Mouse (Mus musculus): Measurements from ENCODE around the gene Slc7a14.

The Slc7a14 gene

DNA sequence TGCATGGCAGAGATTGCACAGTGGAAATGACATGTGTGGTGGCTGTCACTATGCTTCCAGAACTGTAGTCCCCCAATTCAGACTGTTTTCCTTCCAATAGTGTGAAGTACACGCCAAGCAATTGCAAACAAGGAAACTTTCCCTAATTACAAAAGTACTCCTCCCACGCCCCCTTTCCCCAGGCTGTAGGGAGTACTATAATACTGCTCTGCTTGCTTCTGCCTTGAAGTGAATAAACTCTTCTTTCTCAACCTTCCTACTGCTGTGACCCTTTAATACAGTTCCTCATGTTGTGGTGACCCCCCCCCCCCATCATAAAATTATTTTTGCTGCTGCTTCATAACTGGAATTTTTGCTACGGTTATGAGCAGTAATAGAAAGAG lies 49.2 kb downstream of the Slc7a14 start:
- no peak for DNase-seq

DNA sequence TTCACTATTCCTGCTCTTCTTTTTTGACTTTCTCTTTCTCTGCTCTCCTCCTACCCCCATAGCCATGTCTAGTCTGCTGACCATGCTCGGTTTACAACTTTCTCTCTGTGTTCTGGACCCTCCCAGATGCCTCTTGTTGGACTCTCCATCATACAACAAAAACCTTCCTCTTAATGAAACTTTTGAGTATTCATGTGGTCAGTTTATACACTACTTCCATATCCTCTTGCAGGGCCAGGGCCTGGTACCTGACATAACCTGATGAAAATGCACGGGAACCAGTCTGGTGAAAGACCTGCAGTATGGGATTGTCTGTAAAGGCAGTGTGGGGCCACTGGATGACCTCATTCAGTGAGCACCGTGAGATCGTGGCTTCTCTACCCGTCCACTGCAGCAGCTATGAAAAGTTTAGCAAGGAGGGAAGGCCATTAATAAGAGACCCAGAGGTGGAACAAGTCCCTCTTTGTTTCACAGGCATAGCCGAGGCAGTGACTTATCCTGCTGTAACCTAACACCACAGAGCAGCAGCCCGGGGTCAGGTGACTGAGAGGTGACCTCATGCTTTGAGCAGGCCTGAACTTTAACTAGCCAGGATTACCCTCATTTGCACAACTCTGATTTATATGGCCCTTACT lies 49.7 kb downstream of the Slc7a14 start:
- peak; percentile 23 for DNase-seq

DNA sequence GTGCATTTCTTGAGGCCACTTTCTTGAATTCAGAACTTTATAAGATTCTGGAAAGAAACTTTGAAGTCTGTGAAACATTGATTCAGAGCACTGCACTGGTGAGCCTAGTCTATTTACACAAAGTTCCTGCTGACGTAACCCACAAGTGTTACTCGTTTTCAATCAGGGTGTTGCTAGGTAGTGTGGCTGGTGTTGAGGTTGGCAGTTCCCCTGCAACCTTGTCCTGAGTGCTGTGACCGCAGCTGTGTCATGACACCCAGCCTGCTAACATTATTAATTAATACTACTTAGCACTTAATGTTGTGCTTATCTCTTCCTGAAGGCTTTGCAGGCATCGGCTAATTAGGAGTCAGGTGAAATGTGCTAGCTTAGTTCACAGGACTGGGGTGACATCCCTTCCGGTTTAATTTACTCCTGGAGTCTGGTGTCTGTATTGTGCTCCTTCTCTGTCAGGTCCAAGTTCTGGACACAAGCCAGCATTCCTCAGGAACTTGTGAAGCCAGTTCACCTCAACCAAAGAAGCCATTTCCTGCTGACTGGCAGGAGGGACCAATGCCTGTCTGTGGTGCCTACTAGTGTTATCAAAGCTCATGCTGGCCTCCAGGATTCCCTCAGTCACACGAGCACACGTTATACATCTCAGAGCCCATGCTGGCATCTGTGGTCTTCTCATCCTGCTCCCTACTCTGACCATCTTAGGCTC lies 50.5 kb downstream of the Slc7a14 start:
- DNase-seq, result no peak

DNA sequence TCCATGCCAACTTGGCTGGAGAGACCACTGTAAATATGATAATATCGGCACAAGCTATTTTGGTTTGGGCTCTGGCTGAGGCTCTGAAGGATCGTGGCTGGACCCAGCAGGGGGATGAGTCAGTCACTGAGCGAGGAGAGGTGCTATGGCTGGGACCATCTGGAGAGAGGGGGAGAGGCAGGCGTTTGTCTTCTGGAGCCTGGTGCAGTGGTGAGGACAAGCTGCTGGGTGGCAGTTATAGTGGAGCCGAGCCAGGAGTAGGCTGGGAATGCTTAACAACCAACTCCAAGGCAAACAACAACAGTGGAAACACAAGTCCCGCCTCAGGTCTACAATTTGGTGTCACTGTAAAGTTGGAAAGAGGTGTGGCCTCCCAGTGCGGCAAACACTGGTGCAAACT lies 55.8 kb downstream of the Slc7a14 start:
- DNase-seq, result no peak

DNA sequence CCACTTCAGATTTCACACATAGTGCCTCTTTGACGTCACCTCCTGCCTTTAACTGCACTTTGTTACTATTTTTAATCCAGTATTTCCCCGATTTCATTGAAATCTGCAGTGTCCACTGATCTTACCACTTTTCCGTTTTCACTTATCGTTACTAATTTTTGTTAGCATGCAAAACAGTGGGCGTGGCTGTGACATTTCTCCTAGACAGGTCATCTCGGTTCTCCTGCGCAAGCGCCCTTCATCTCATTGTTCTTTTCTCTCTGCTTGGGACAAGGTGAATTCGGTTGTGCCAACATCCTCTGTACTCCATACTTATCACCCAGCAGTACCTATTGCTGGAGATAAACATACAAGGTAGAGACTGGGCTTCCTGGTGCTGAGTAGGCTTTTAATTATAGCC lies 56.3 kb downstream of the Slc7a14 start:
- DNase-seq, result no peak

DNA sequence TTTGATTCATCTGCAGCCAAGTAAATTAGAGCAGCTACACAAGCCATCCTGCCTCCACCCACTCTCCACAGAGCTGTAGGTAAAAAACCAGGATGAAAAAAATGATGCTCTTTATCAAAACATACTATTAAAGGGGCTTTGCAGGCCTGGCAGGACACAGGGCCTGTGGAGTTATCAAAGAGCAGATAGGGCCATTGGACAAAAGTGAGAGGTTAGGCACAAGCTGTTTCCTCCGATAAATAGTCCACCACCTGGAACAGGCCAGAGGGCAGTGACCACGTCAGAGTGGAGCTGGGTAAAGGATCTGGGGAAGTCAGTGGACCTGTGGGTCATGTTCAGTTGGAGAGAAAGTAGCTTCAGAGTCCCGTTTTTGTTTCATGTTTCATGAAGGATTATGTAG lies 57.6 kb downstream of the Slc7a14 start:
- DNase-seq, result no peak

DNA sequence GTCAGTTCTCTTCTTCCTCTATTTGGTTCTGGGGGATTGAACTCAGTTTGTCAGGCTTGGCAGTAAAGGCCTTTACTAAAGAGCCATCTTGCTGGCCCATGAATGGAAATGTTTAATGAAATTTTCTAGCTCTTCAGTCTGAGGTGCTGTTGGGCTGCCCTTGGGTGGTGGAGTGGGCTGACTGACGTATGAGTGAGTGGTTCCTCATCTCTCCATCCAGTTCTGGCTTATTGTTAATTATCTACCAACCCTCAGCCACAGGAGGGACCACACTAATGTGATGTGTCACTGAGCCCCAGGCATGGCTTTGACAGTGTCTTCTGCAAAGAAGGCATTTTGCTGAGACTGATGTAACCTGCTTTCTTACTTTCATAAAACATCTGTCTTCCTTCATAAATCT lies 66.7 kb downstream of the Slc7a14 start:
- DNase-seq, result no peak

DNA sequence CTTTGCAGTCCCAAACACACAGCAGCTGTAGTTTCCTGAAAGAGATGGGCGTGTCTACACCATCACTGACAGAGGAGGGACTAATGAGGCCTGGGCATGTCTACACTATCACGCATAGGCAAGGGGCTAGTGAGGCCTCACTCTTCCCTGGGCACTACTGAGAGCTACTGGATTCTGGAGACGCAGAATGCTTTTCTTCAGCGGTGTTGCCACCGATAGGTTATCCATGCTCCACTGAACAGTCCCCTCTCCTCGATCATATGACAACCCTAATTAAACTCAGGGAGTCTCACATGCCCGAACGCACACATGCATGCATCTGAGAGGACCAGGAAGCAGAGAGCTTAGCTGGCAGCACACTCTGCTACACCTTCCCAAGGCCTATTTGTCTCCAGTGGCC lies 69.3 kb downstream of the Slc7a14 start:
- DNase-seq, result no peak

DNA sequence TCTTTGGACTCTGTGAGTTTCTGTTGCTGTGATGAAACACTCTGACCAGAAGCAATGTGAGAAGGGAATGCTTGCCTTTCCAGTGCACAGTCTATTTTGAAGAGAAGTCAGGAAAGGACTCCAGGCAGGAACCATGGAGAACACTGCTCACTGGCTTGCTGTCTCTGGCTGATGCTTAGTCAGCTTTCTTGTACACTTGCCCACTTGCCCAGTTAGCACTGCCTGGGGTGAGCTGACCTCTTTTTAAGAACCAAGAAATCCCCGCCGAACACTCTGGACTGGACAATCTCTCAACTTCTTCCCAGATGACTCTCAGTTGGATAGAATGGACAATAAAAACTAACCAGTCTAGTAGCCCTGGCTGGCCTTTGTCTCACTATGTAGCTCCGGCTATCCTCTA lies 70.5 kb downstream of the Slc7a14 start:
- DNase-seq, result no peak

DNA sequence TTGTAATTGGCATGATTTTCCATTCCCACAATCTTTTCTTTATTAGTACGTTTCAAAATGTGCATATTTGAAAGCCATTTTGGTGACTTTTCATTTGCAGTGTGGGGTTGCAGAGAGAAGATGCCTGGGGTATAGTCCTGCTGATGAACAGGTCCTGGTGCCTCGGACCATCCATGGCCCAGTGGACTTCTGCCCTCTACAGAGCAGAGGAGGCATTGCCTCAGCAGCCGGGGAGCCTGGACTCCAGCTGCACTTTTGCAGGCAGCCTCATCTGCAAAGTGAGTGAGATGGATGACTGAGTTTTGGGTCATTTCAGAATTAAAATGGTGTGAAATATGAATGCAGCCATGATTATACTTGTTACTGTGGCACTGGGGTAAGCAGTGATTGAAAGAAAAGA lies 72.2 kb downstream of the Slc7a14 start:
- peak; percentile 15 for DNase-seq

DNA sequence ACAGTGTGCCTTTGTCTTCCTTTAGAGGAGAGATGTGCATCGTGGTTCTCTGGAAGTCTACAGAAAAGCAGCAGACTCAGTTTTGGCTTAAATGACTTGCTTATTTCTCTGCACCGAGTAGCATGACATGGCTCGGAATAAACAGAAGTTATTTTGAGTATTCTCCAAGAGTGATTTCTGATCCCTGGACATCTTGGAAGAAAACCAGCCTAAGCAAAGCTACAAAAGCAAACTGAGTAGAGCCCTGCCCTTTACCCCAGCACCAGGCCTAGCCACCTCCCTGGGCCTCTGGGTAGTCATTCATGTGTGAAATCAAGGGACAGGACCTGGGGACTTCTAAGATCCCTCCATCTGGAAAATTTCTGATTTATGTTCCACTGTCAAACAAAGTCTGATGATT lies 74.0 kb downstream of the Slc7a14 start:
- no peak for DNase-seq

DNA sequence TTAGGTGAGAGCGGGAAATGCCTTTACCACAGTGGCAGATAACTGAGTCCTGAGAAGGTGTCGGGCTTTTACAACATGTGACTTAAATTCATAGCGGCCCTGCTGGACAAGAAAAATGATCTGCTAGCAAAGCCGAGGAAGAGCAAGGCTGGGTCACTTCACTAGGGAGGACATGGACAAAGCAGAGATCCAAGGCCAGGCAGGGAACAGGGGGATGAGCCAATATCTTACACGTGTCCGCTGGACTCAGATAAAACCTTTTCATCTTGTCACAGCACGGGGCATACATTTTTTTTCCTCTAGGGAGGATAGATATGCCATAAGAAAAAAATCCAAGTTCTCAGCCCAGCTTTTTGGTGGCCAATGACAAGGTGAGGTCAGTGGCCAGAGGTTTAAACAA lies 75.8 kb downstream of the Slc7a14 start:
- no peak for DNase-seq

DNA sequence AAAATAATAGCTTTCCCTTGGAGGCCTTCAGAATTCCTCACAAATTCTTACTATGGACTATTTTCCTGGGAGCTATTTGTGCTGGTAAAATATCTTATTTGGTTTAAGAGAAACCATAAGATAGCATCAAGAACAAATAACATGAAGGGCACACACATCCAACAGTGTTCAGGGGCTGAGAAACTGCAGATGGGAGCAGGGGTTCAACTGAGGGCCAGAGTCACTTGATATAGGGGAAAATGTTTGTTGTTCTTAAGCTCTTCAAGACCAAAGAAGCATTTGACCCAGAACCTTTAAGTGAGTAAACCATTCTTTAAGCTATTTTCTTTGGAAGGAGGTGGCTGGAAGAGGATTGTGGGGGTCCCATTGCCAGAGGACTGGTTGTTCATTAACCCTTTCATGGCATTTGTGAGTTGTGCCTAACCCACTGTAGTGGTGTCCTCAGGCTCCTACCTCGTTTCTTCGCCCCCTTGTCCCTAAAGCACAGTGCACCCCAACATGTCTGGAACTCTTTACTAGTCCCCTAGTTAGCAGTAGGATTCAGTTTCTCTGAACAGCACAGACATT lies 76.3 kb downstream of the Slc7a14 start:
- DNase-seq, result no peak

DNA sequence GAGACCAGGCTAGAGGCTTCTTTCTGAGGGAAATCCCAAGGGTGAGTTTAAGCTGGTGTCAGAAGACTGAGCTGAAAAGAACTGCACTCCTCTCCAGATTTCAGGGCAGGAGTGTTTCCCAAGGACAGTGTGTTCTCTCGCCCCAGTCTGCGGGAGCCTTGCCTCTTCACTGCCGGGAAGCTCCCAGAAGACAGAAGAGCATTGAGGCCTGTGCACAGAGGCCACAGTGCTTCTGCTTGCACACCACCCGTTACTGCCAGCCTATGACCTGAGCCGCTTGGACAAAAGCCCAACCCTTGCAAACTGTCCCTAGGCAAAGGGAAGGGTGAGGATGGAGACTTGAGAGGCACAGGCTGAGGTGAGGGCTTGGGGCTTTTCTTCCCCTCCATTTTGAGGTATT lies 80.9 kb downstream of the Slc7a14 start:
- no peak for DNase-seq

DNA sequence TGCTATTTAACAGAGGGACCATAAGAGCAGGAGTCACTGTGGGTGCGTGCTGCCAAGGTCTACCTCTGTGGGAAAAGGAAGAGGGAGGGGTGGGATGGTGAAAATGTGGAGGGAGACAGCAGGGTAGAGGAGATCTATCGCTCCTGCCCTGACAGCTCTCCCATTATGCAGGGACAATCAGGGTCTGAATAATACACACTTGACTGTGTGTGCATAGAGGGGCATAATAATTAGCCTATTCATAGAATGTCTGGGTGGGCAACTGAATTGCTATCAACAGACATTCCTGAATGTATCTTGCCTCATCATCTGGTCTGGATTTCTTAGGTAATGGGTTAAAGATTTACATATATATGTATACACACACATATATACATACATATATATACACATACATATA lies 81.7 kb downstream of the Slc7a14 start:
- no peak for DNase-seq

DNA sequence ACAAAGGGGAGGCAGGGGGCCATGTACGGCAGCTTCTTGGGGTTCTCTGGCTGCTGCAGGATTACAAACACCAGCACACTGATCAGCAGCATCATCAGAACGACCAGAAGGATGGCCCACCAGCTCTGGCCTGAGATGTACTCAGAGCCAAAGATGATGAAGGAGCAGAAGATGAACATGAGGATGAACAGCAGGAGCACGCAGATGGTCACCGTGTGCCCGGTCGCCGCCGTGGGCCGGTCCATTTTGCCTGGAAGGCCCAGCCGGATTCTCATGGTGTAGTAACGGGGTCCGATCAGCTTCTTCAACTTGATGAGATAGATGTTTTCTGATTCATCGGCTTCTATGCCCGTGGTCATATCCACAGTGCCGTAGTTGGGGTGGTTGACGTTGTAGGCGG lies 86.6 kb downstream of the Slc7a14 start:
- no peak for DNase-seq

DNA sequence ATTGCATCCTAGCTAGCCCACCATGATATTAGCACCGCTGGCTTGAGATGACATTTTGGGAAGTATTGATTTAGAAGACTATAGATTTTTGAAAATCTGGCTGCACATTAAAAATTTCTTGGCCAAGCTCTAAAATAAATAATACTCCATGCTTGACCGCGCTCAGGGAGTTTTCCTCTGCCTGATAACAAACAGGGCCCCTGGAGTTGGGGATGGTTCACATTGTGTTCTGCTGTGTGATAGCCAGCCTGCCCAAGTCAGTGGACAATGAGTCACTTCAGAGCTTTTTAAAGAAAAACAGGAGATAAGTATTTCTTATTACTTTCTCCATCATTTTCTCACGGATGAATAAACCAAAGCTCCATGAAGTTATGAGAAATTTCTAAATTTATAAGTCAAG lies 90.1 kb downstream of the Slc7a14 start:
- DNase-seq, result no peak

DNA sequence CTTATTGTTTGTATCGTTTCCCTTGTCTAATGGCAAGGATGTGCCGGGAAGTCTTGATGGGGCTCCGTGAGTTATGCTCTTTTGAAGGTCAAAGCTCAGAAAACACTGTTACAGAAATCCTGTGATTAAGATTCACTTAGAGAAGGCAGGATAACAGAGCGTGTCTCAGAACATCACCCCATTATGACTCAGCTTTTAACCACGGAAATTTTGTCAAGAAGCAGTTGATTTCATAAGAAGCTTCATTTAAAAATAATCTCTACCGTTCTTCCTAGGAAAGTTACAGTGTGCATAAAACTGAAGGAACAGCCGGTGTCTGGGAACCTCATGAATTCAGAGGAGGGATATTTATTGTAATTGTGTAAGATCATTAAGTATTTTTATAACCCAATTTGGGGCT lies 90.7 kb downstream of the Slc7a14 start:
- no peak for DNase-seq

DNA sequence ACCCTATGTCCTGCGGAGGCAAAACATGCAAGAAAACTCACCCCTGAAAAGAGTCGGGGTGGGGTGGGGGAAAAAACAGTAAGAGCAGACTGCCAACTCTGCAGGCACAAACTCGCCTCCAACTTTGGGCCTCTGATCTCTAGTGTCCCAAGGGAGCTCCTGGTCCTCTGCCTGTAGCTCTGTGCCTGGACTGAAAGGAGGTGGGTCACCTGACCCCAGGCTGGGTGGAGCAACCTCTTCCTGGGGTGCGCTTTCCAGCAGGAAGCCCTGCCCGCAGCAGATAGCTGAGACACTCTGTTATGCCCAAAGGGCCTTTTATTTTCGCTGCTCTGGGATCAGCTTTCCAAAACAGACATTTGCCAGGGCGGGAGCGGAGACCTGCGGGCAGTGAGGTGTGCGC lies 92.7 kb downstream of the Slc7a14 start:
- DNase-seq, result no peak

DNA sequence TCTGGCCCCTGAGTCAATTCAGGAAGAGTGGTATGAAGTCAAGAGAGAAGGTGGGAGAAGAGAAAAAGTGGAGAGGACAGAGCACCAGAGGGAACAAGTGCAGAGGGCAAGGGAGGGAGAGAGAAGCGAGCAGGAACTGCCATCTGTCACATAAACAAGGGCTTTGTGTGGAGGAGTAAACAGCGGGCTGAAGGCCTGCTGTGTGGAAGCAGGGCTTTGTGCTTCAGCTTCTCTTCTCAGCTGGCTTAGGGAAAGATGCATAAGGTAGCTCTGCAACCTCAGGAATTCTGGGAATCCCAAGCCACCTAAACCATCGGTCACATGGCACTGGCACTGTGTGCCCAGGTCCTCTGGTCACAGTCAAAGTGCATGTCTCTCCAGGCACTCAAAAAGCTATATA lies 96.4 kb downstream of the Slc7a14 start:
- no peak for DNase-seq

DNA sequence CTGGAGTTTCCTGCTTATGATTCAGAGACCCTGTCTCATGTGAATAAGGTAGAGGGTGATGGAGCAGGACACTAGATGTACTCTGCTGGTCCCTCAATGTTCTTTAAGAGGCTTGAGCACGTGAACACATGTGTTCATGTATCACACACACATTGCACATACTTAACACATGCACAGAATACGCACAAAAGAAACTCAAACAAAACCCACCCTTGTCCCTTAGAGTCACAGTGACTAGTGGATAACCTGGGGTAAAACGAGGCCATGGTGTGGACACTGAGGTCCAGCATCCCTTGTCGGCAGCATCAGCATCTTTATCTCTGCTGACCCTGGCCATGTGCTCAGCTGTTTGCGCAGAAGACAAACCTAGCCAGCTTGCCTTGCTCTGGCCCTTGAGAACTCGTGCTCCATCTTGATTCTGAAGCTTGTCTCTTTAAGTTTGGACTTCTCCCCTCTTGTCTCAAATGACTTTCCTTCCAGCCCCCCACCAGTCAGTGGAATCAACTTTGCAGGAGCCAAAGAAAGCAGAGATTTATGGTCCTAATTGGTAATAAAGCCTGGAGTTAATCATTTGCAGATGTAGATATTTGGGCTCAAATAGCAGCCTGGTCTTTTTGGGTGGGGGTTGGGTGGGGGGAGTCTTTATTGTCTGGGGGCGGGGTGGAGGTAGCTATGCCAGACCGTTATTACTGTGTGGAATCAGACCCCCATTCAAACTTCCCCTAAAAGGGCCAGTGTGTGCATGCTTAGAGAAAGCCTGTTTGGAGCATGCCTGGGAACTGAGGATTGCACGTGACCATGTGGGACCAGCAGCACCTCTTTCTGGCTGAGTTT lies 97.8 kb downstream of the Slc7a14 start:
- DNase-seq, result no peak

DNA sequence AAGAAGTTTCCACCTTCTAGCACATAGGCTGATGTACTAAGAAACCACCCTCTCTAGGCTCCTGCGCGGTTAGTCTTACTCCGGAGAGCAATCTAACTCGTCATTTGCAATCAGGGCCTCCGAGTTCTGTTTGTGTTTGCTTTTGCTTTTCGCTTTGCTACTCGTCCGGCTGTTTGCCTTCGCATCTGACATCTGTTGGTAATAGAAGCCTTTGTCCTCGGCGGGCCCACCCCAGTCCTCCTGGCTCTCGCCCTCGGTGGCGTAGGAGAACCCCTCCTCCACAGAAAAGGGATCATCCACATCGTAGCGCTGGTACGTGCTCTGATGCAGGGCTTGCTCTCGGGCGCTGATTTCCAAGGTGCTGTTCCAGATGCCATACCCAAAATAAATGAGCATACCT lies 101.2 kb downstream of the Slc7a14 start:
- DNase-seq, result no peak

DNA sequence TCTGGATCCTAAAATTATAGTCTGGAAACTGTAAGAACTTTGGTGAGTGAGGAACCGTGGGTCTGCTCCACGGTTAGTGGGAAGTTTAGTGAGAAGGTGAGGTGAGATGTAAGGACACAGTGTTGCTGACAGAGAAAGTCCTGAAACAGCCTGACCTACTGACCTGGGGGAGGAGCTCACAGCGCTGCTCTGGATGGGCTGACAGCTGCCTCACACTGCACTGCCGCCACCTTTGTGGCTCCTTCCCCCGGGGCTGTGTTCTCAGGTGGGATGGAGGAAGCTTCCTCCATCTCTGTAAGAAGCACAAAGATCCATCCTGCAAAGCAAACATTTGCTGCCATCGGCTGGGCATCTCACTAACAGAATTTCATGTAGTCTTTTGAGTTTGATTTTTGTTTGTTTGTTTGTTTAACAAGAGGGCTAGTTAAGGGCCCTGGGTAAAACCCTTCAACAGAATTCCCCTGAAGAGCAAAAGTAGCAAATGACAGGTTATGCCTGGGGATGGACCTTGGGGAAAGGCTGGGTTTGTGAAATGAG lies 101.7 kb downstream of the Slc7a14 start:
- DNase-seq, result no peak

DNA sequence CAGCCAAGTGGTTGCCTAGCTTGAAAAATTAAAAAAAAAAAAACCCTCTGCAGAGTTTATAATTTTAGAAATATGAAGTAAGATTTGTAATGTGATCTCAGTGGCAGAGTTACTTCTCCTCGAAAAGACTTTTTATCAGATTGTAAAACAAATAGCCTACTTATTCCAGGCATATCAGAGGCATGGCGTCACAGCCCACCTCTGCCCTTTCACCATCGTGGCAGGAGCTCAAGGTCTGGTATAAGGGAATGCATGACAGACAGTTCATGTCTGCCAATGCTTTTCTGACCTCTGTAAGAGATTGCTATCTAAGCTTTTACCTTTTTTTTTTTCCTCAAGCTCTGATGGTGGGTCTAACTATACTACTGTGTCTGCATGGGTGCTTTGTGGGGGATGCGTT lies 102.1 kb downstream of the Slc7a14 start:
- DNase-seq, result no peak
